Mouse (Mus musculus) MEL (cell line): ENCODE measurements at regions not wholly inside any gene's neighbourhood (a gene's known extent, or its start where the extent isn't known, plus 50 kb on each side); places are given as distances from the start of the nearest gene placed in this dataset.
A peak's percentile ranks its signal among the peaks of the same experiment; 100 is the strongest.

Experiments
- CHD2 ChIP-seq: IDR thresholded peaks from 2 replicates; pipeline ENCODE4 v1.6.1; 2011; ENCODE audit warnings: low read length, improper control_type of control experiment
- CTCF ChIP-seq, 3 experiments: IDR thresholded peaks in 2 of 3; conservative IDR thresholded peaks in 1 of 3; 2 replicates each; pipeline ENCODE4 v1.5.1; 2011 to 2012; ENCODE audit warnings: low read length in 3 of 3, low read depth in 2 of 3, mild to moderate bottlenecking in 2 of 3, improper control_type of control experiment in 1 of 3, inconsistent platforms in 1 of 3, mixed read lengths in 1 of 3, moderate library complexity in 1 of 3; ENCODE audit not compliant: control insufficient read depth in 1 of 3, insufficient read depth in 1 of 3, poor library complexity in 1 of 3, severe bottlenecking in 1 of 3
- EP300 ChIP-seq, 2 experiments: IDR thresholded peaks; 2 replicates each; pipeline ENCODE4 v1.6.1; 2011; ENCODE audit warnings: improper control_type of control experiment in 2 of 2, low read length in 2 of 2, low read depth in 1 of 2, mild to moderate bottlenecking in 1 of 2
- ETS1 ChIP-seq: IDR thresholded peaks from 2 replicates; pipeline ENCODE4 v1.6.1; 2012; ENCODE audit warnings: low read depth, mild to moderate bottlenecking, inconsistent platforms, low read length, improper control_type of control experiment, moderate library complexity
- GATA1 ChIP-seq: IDR thresholded peaks from 2 replicates; pipeline ENCODE4 v1.6.1; 2011; ENCODE audit warnings: low read depth, low read length, improper control_type of control experiment
- MAFK ChIP-seq: IDR thresholded peaks from 2 replicates; pipeline ENCODE4 v1.6.1; 2011; ENCODE audit warnings: low read depth, mild to moderate bottlenecking, low read length, improper control_type of control experiment, borderline replicate concordance
- MEF2A ChIP-seq: IDR thresholded peaks from 2 replicates; pipeline ENCODE4 v1.6.1; 2014; ENCODE audit warnings: low read depth, mild to moderate bottlenecking, inconsistent platforms, low read length, improper control_type of control experiment; ENCODE audit not compliant: poor library complexity, insufficient replicate concordance, severe bottlenecking; ENCODE audit errors: extremely low read depth
- TCF12 ChIP-seq: IDR thresholded peaks from 2 replicates; pipeline ENCODE4 v1.6.1; 2014; ENCODE audit warnings: low read depth, mild to moderate bottlenecking, inconsistent platforms, low read length, improper control_type of control experiment, moderate library complexity
- UBTF ChIP-seq: IDR thresholded peaks from 2 replicates; pipeline ENCODE4 v1.6.1; 2012; ENCODE audit warnings: low read depth, mild to moderate bottlenecking, inconsistent platforms, low read length, improper control_type of control experiment, moderate library complexity, borderline replicate concordance; ENCODE audit not compliant: insufficient read depth

DNA sequence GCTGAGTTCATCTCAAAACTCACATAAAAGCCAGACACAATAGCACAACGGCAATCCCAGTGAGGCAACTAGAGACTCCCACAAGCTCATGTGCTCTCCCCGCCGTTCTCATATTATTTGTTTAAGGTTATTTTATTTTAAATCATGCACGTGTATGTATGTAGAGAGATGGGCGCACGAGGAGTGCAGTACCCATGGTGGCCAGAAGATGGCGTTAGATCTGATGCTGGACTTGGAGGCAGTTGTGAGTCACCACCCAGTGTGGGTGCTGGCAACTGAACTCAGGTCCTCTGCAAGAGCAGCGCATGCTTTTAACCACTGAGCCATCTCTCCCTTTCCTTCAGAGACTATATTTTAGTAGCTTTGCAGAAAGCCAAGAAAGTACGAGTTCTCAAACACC is 60.3 kb upstream of the Rpl38 start:
- TF ChIP-seq CTCF (IDR thresholded peaks at IDR 0.05 in 2 of 3, conservative IDR thresholded peaks at IDR 0.05 in 1 of 3; ENCODE audit: control insufficient read depth in 1 of 3, insufficient read depth in 1 of 3, low read depth in 2 of 3, low read length in 3 of 3, poor library complexity in 1 of 3, severe bottlenecking in 1 of 3) = 0 out of 6 replicates have a peak, but pooled peaks of 1 of the 3 experiments have one; percentile 10
- TF ChIP-seq UBTF = no peak
- TF ChIP-seq MEF2A = no peak
- no peak for TF ChIP-seq EP300 (IDR thresholded peaks at IDR 0.05; ENCODE audit: low read depth in 1 of 2, low read length in 2 of 2)
- TF ChIP-seq TCF12 = no peak
- TF ChIP-seq CHD2 = no peak
- no peak for TF ChIP-seq ETS1
- TF ChIP-seq GATA1 = no peak
- no peak for TF ChIP-seq MAFK
